Mouse (Mus musculus) heart, embryonic 13.5 days (tissue): ENCODE results near the gene Mylk2. TPM values are rescaled to one million over a fixed set of nuclear protein-coding genes. Genes with fewer than 3 reads are reported as not detected.

Source experiments
- ATAC-seq: fragments of 200-750 bp; cut with Nextera tagmentation; 2 replicates; pipeline ENCODE4 v1.8.0; 2017; ENCODE audit warnings: moderate TSS enrichment; ENCODE audit not compliant: insufficient number of reproducible peaks, low FRiP score, low TSS enrichment; ENCODE audit errors: extremely low read depth
- H3K27ac ChIP-seq: fragments of 300-500 bp; sonication (generic); replicated peaks from 2 replicates; pipeline ENCODE4 v1.5.1; 2015; ENCODE audit warnings: moderate library complexity, mild to moderate bottlenecking, inconsistent platforms
- H3K27me3 ChIP-seq: fragments of 300-500 bp; sonication (generic); replicated peaks from 2 replicates; pipeline ENCODE4 v1.6.1; 2015; ENCODE audit warnings: mild to moderate bottlenecking, inconsistent platforms
- H3K36me3 ChIP-seq: fragments of 300-500 bp; sonication (generic); 2 replicates; pipeline ENCODE4 v1.6.1; 2015; ENCODE audit warnings: mild to moderate bottlenecking, inconsistent platforms
- H3K4me1 ChIP-seq: fragments of 300-500 bp; sonication (generic); 2 replicates; pipeline ENCODE4 v1.6.1; 2015; ENCODE audit warnings: inconsistent platforms
- H3K4me2 ChIP-seq: fragments of 300-500 bp; sonication (generic); 2 replicates; pipeline ENCODE4 v1.6.1; 2015; ENCODE audit warnings: inconsistent platforms, mild to moderate bottlenecking, moderate library complexity
- H3K4me3 ChIP-seq: fragments of 300-500 bp; sonication (generic); 2 replicates; pipeline ENCODE4 v1.5.1; 2015; ENCODE audit warnings: moderate library complexity, mild to moderate bottlenecking, inconsistent platforms
- H3K9ac ChIP-seq: fragments of 300-500 bp; sonication (generic); 2 replicates; pipeline ENCODE4 v1.6.1; 2015; ENCODE audit warnings: inconsistent platforms, mild to moderate bottlenecking, moderate library complexity
- H3K9me3 ChIP-seq: fragments of 300-500 bp; sonication (generic); 2 replicates; pipeline ENCODE4 v1.6.1; 2016; ENCODE audit warnings: inconsistent platforms
- WGBS: fragments of 180-500 bp; shearing (Covaris S2); methylation state at CpG from one replicate; pipeline ENCODE4 v1.1.7; 2015; ENCODE audit warnings: mixed read lengths; 5-methylcytosine and 5-hydroxymethylcytosine counted together
- polyA plus RNA-seq: library from polyadenylated mRNA; unstranded; fragments of >200 nt; fragmentation: Nextera tagmentation; extraction: Ambion mirVana; gene quantifications from 2 replicates; pipeline ENCODE4 v1.2.1, GENCODE M21; 2015

Mylk2 gene
- polyA plus RNA-seq, 1 experiment from 2014 or later, result 0.29 TPM

GRCm38 (mm10) chr2:152944013-152944412 lies 32.9 kb downstream of the Mylk2 start:
- no peaks in the 10 kb centered on the region for H3K36me3 ChIP-seq
- H3K9ac ChIP-seq, result no peak overlapping the region
- no peak for ATAC-seq
- no peak overlapping the region for H3K4me2 ChIP-seq
- WGBS, result 52% methylated on average over 9 of the region's 9 CpGs
- peaks cover 99% of the 10 kb centered on the region for H3K27me3 ChIP-seq
- peaks cover 15% of the 10 kb centered on the region for H3K4me1 ChIP-seq
- H3K27ac ChIP-seq, result no peak overlapping the region
- H3K9me3 ChIP-seq, result no peaks in the 10 kb centered on the region
- H3K4me3 ChIP-seq, result no peak overlapping the region

GRCm38 (mm10) chr2:152947098-152947497 lies 35.9 kb downstream of the Mylk2 start:
- H3K27me3 ChIP-seq, result peaks cover 100% of the 10 kb centered on the region
- no peaks in the 10 kb centered on the region for H3K36me3 ChIP-seq
- H3K27ac ChIP-seq, result no peak overlapping the region
- no peak for ATAC-seq
- WGBS, result 50% methylated on average over 7 of the region's 7 CpGs
- no peak overlapping the region for H3K4me3 ChIP-seq
- peaks cover 23% of the 10 kb centered on the region for H3K4me1 ChIP-seq
- no peaks in the 10 kb centered on the region for H3K9me3 ChIP-seq
- no peak overlapping the region for H3K4me2 ChIP-seq
- no peak overlapping the region for H3K9ac ChIP-seq

GRCm38 (mm10) chr2:152948438-152949020 lies 37.4 kb downstream of the Mylk2 start:
- H3K9me3 ChIP-seq, result no peaks in the 10 kb centered on the region
- peaks cover 12% of the 10 kb centered on the region for H3K4me1 ChIP-seq
- no peak for ATAC-seq
- H3K27ac ChIP-seq, result no peak overlapping the region
- no peak overlapping the region for H3K9ac ChIP-seq
- H3K4me3 ChIP-seq, result no peak overlapping the region
- 72% methylated on average over 5 of the region's 5 CpGs for WGBS
- no peak overlapping the region for H3K4me2 ChIP-seq
- peaks cover 96% of the 10 kb centered on the region for H3K27me3 ChIP-seq
- no peaks in the 10 kb centered on the region for H3K36me3 ChIP-seq

- H3K9ac ChIP-seq, result no peak overlapping the region
These were observed 39.4 kb downstream of the Mylk2 start for GRCm38 (mm10) chr2:152950358-152951064.

GRCm38 (mm10) chr2:152951065-152951849 lies 40.1 kb downstream of the Mylk2 start, which contains the start of gene Dusp15:
Gene Dusp15 (minus strand): TSS chr2:152951698.
- peaks cover 94% of the 10 kb centered on the region for H3K27me3 ChIP-seq
- WGBS, result under 1% methylated on average over 47 of the region's 54 CpGs
- ATAC-seq, result no peak

More at GRCm38 (mm10) chr2:152950358-152951064, 39.4 kb downstream of the Mylk2 start:
- Histone ChIP-seq H3K36me3 (no peaks in the 10 kb centered on the region), H3K27ac (no peak overlapping the region), H3K27me3 (peaks cover 94% of the 10 kb centered on the region), H3K9me3 (no peaks in the 10 kb centered on the region), H3K4me3 (peak overlapping the region; percentile 74; the same call in 1 of the 2 replicates), H3K4me2 (peak overlapping the region; percentile 99), H3K4me1 (peaks cover 8% of the 10 kb centered on the region; the same call in 1 of the 2 replicates)
- no peak for ATAC-seq
- 41% methylated on average over 11 of the region's 11 CpGs for WGBS

GRCm38 (mm10) chr2:152951850-152952720 lies 40.9 kb downstream of the Mylk2 start:
- Histone ChIP-seq H3K27me3 (peaks cover 94% of the 10 kb centered on the region), H3K4me2 (peak overlapping the region; percentile 99), H3K9ac (peak overlapping the region; percentile 81), H3K9me3 (no peaks in the 10 kb centered on the region), H3K4me1 (peaks cover 8% of the 10 kb centered on the region; the same call in 1 of the 2 replicates), H3K27ac (no peak overlapping the region), H3K36me3 (no peaks in the 10 kb centered on the region), H3K4me3 (peak overlapping the region; percentile 74)
- WGBS, result 20% methylated on average over 13 of the region's 13 CpGs
- no peak for ATAC-seq

More at GRCm38 (mm10) chr2:152951065-152951849, 40.1 kb downstream of the Mylk2 start, which contains the start of gene Dusp15:
- Histone ChIP-seq H3K4me3 (peak within 1 kb of the TSS; percentile 74), H3K4me1 (peaks cover 8% of the 10 kb centered on the region; the same call in 1 of the 2 replicates), H3K4me2 (peak within 1 kb of the TSS; percentile 99), H3K36me3 (no peaks in the 10 kb centered on the region), H3K9me3 (no peaks in the 10 kb centered on the region), H3K27ac (no peak within 1 kb of the TSS), H3K9ac (peak within 1 kb of the TSS; percentile 81)

- H3K27ac ChIP-seq, result no peak overlapping the region
- no peak overlapping the region for H3K9ac ChIP-seq
- no peaks in the 10 kb centered on the region for H3K36me3 ChIP-seq
- WGBS, result 56% methylated on average over 3 of the region's 3 CpGs
- no peak for ATAC-seq
- H3K9me3 ChIP-seq, result no peaks in the 10 kb centered on the region
- no peak overlapping the region for H3K4me2 ChIP-seq
- no peak overlapping the region for H3K4me3 ChIP-seq
- H3K4me1 ChIP-seq, result no peaks in the 10 kb centered on the region
- peaks cover 80% of the 10 kb centered on the region for H3K27me3 ChIP-seq
These were observed 47.0 kb downstream of the Mylk2 start for GRCm38 (mm10) chr2:152958116-152958515.

- peak within 1 kb of the TSS; percentile 75 for H3K9ac ChIP-seq
- WGBS, result 2% methylated on average over 34 of the region's 34 CpGs
These were observed 51.1 kb downstream of the Mylk2 start, which contains the start of gene Ttll9 for GRCm38 (mm10) chr2:152962091-152962793. Gene Ttll9 (plus strand): TSS chr2:152962485.

GRCm38 (mm10) chr2:152965555-152965954 lies 54.4 kb downstream of the Mylk2 start:
- Histone ChIP-seq H3K9me3 (no peaks in the 10 kb centered on the region), H3K27me3 (peaks cover 19% of the 10 kb centered on the region), H3K27ac (no peak overlapping the region), H3K4me1 (no peaks in the 10 kb centered on the region), H3K4me2 (no peak overlapping the region), H3K36me3 (no peaks in the 10 kb centered on the region), H3K4me3 (no peak overlapping the region), H3K9ac (no peak overlapping the region)
- 65% methylated on average over 4 of the region's 4 CpGs for WGBS
- no peak for ATAC-seq

More at GRCm38 (mm10) chr2:152962091-152962793, 51.1 kb downstream of the Mylk2 start, which contains the start of gene Ttll9:
- Histone ChIP-seq H3K27me3 (peaks cover 48% of the 10 kb centered on the region), H3K27ac (no peak within 1 kb of the TSS), H3K4me2 (peak within 1 kb of the TSS; percentile 73), H3K36me3 (no peaks in the 10 kb centered on the region), H3K9me3 (no peaks in the 10 kb centered on the region), H3K4me3 (peak within 1 kb of the TSS; percentile 55), H3K4me1 (no peaks in the 10 kb centered on the region)
- no peak for ATAC-seq
